Mouse (Mus musculus): Measurements from ENCODE around the gene Pex14.
"Not testable (repeated sequence)": the region's sequence is repeated elsewhere in the genome, so short reads cannot be mapped to it uniquely, and the experiment has no call there.

Pex14 gene

GRCm38 (mm10) chr4:149099369-149100017 lies at the start of gene Pex14:
Pex14 (minus strand) TSS chr4:149099876.
- peak; percentile 96 for DNase-seq (ENCODE audit: low read depth, low spot score)

GRCm38 (mm10) chr4:149149196-149149595 lies 49.5 kb upstream of the Pex14 start:
- no peak for DNase-seq (ENCODE audit: low read depth, low spot score)

- DNase-seq (ENCODE audit: low read depth, low spot score), result no peak
Measured at GRCm38 (mm10) chr4:149148084-149148483, 48.4 kb upstream of the Pex14 start.

- no peak for DNase-seq (ENCODE audit: low read depth, low spot score)
Measured at GRCm38 (mm10) chr4:149147528-149147927, 47.9 kb upstream of the Pex14 start.

GRCm38 (mm10) chr4:149145151-149145550 lies 45.5 kb upstream of the Pex14 start:
- DNase-seq (ENCODE audit: low read depth, low spot score), result no peak

GRCm38 (mm10) chr4:149144459-149144858 lies 44.8 kb upstream of the Pex14 start:
- DNase-seq (ENCODE audit: low read depth, low spot score), result peak; percentile 79

- DNase-seq (ENCODE audit: low read depth, low spot score), result no peak
Measured at GRCm38 (mm10) chr4:149143594-149143993, 43.9 kb upstream of the Pex14 start.

- DNase-seq (ENCODE audit: low read depth, low spot score), result no peak
Measured at GRCm38 (mm10) chr4:149138515-149138914, 38.8 kb upstream of the Pex14 start.

GRCm38 (mm10) chr4:149136982-149137770 lies 37.5 kb upstream of the Pex14 start, which contains the start of gene Cenps:
Cenps (minus strand) TSS chr4:149137629.
- peak; percentile 93 for DNase-seq (ENCODE audit: low read depth, low spot score)

- DNase-seq (ENCODE audit: low read depth, low spot score), result no peak
Measured at GRCm38 (mm10) chr4:149136116-149136850, 36.6 kb upstream of the Pex14 start.

GRCm38 (mm10) chr4:149133395-149133794 lies 33.7 kb upstream of the Pex14 start:
- DNase-seq (ENCODE audit: low read depth, low spot score), result no peak

- DNase-seq (ENCODE audit: low read depth, low spot score), result no peak
Measured at GRCm38 (mm10) chr4:149131789-149132565, 32.3 kb upstream of the Pex14 start.

GRCm38 (mm10) chr4:149131021-149131752 lies 31.5 kb upstream of the Pex14 start:
- DNase-seq (ENCODE audit: low read depth, low spot score), result no peak

GRCm38 (mm10) chr4:149128467-149128866 lies 28.8 kb upstream of the Pex14 start:
- DNase-seq (ENCODE audit: low read depth, low spot score), result no peak

GRCm38 (mm10) chr4:149126663-149127062 lies 27.0 kb upstream of the Pex14 start, which contains the start of gene Cort:
Cort (minus strand) TSS chr4:149126763.
- DNase-seq (ENCODE audit: low read depth, low spot score), result no peak

GRCm38 (mm10) chr4:149126115-149126509 lies 26.4 kb upstream of the Pex14 start:
- no peak for DNase-seq (ENCODE audit: low read depth, low spot score)

GRCm38 (mm10) chr4:149125341-149126114 lies 25.9 kb upstream of the Pex14 start:
- DNase-seq (ENCODE audit: low read depth, low spot score), result peak; percentile 83

GRCm38 (mm10) chr4:149123432-149123831 lies 23.8 kb upstream of the Pex14 start:
- DNase-seq (ENCODE audit: low read depth, low spot score), result peak; percentile 88

GRCm38 (mm10) chr4:149119978-149120562 lies 20.4 kb upstream of the Pex14 start:
- not testable (repeated sequence) for DNase-seq (ENCODE audit: low read depth, low spot score)

All from R1 (cell line).